Mouse (Mus musculus): ENCODE data around the gene Iqcn. TPM values are rescaled to one million over a fixed set of nuclear protein-coding genes. Genes with fewer than 3 reads are reported as not detected.
A peak's percentile ranks its signal among the peaks of the same experiment; 100 is the strongest.

Iqcn gene
- not detected in 2 replicates for polyA plus RNA-seq (2014; fragmentation: Nextera tagmentation; extraction: Ambion mirVana)

- Histone ChIP-seq H3K36me3 (ENCODE audit: control insufficient read depth, insufficient read depth, low read length) (no peaks in the 10 kb centered on the region), H3K4me3 (ENCODE audit: low read depth, low read length) (peak within 1 kb of the TSS; percentile 10), H3K4me1 (ENCODE audit: control insufficient read depth, insufficient read depth, low read length) (peaks cover 9% of the 10 kb centered on the region), H3K9ac (ENCODE audit: low read length) (no peak within 1 kb of the TSS), H3K27me3 (ENCODE audit: control insufficient read depth, insufficient read depth, low read length) (no peaks in the 10 kb centered on the region), H3K27ac (ENCODE audit: low read depth, low read length) (no peak within 1 kb of the TSS), H3K4me2 (ENCODE audit: low read depth) (peak within 1 kb of the TSS; percentile 49), H3K9me3 (ENCODE audit: control insufficient read depth, low read length) (no peaks in the 10 kb centered on the region)
- ATAC-seq (ENCODE audit: insufficient read depth, low FRiP score, low TSS enrichment): no peak
- WGBS: 88% methylated on average over 3 of the region's 3 CpGs
- no peak for DNase-seq (ENCODE audit: low spot score)
Observed at GRCm38 (mm10) chr8:70703287-70703686, at the start of gene Iqcn. Iqcn (plus strand) TSS chr8:70703457.

- H3K4me1 ChIP-seq (ENCODE audit: control insufficient read depth, insufficient read depth, low read length): peaks cover 37% of the 10 kb centered on the region
Observed at GRCm38 (mm10) chr8:70654121-70654520, 49.1 kb upstream of the Iqcn start.

GRCm38 (mm10) chr8:70655469-70655868 is 47.8 kb upstream of the Iqcn start:
- peak; percentile 59 for DNase-seq (ENCODE audit: low spot score)
- Histone ChIP-seq H3K4me1 (ENCODE audit: control insufficient read depth, insufficient read depth, low read length) (peaks cover 38% of the 10 kb centered on the region), H3K27me3 (ENCODE audit: control insufficient read depth, insufficient read depth, low read length) (no peaks in the 10 kb centered on the region), H3K36me3 (ENCODE audit: control insufficient read depth, insufficient read depth, low read length) (peaks cover 3% of the 10 kb centered on the region), H3K4me3 (ENCODE audit: low read depth, low read length) (no peak overlapping the region), H3K9me3 (ENCODE audit: control insufficient read depth, low read length) (no peaks in the 10 kb centered on the region), H3K27ac (ENCODE audit: low read depth, low read length) (peak overlapping the region; percentile 96), H3K9ac (ENCODE audit: low read length) (peak overlapping the region; percentile 55), H3K4me2 (ENCODE audit: low read depth) (peak overlapping the region; percentile 25)
- peak; percentile 20 for ATAC-seq (ENCODE audit: insufficient read depth, low FRiP score, low TSS enrichment)
- WGBS: 12% methylated on average over 2 of the region's 2 CpGs

More at GRCm38 (mm10) chr8:70654121-70654520, 49.1 kb upstream of the Iqcn start:
- Histone ChIP-seq H3K9ac (ENCODE audit: low read length) (no peak overlapping the region), H3K27ac (ENCODE audit: low read depth, low read length) (peak overlapping the region; percentile 96; the same call in 1 of the 2 replicates), H3K36me3 (ENCODE audit: control insufficient read depth, insufficient read depth, low read length) (peaks cover 6% of the 10 kb centered on the region), H3K9me3 (ENCODE audit: control insufficient read depth, low read length) (no peaks in the 10 kb centered on the region), H3K4me2 (ENCODE audit: low read depth) (no peak overlapping the region), H3K27me3 (ENCODE audit: control insufficient read depth, insufficient read depth, low read length) (no peaks in the 10 kb centered on the region), H3K4me3 (ENCODE audit: low read depth, low read length) (no peak overlapping the region)
- WGBS: 68% methylated on average over 1 of the region's 1 CpGs
- ATAC-seq (ENCODE audit: insufficient read depth, low FRiP score, low TSS enrichment) (no peak), DNase-seq (ENCODE audit: low spot score) (no peak)

- no peaks in the 10 kb centered on the region for H3K27me3 ChIP-seq (ENCODE audit: control insufficient read depth, insufficient read depth, low read length)
- peaks cover 3% of the 10 kb centered on the region; the same call in 1 of the 2 replicates for H3K36me3 ChIP-seq (ENCODE audit: control insufficient read depth, insufficient read depth, low read length)
- WGBS: 32% methylated on average over 13 of the region's 13 CpGs
- H3K9ac ChIP-seq (ENCODE audit: low read length): peak overlapping the region; percentile 55
- ATAC-seq (ENCODE audit: insufficient read depth, low FRiP score, low TSS enrichment): peak; percentile 53
- no peak overlapping the region for H3K4me3 ChIP-seq (ENCODE audit: low read depth, low read length)
- DNase-seq (ENCODE audit: low spot score): peak; percentile 84
- H3K27ac ChIP-seq (ENCODE audit: low read depth, low read length): peak overlapping the region; percentile 96
- H3K9me3 ChIP-seq (ENCODE audit: control insufficient read depth, low read length): no peaks in the 10 kb centered on the region
- peaks cover 37% of the 10 kb centered on the region for H3K4me1 ChIP-seq (ENCODE audit: control insufficient read depth, insufficient read depth, low read length)
- peak overlapping the region; percentile 25 for H3K4me2 ChIP-seq (ENCODE audit: low read depth)
Observed at GRCm38 (mm10) chr8:70656193-70656790, 47.0 kb upstream of the Iqcn start.

GRCm38 (mm10) chr8:70657214-70657613 is 46.0 kb upstream of the Iqcn start:
- H3K9me3 ChIP-seq (ENCODE audit: control insufficient read depth, low read length): no peaks in the 10 kb centered on the region
- peaks cover 3% of the 10 kb centered on the region; the same call in 1 of the 2 replicates for H3K36me3 ChIP-seq (ENCODE audit: control insufficient read depth, insufficient read depth, low read length)
- WGBS: 88% methylated on average over 3 of the region's 3 CpGs
- H3K4me2 ChIP-seq (ENCODE audit: low read depth): peak overlapping the region; percentile 90
- peaks cover 37% of the 10 kb centered on the region for H3K4me1 ChIP-seq (ENCODE audit: control insufficient read depth, insufficient read depth, low read length)
- peak overlapping the region; percentile 85 for H3K4me3 ChIP-seq (ENCODE audit: low read depth, low read length)
- H3K27me3 ChIP-seq (ENCODE audit: control insufficient read depth, insufficient read depth, low read length): no peaks in the 10 kb centered on the region
- H3K27ac ChIP-seq (ENCODE audit: low read depth, low read length): peak overlapping the region; percentile 96
- ATAC-seq (ENCODE audit: insufficient read depth, low FRiP score, low TSS enrichment) (no peak), DNase-seq (ENCODE audit: low spot score) (no peak)
- peak overlapping the region; percentile 95 for H3K9ac ChIP-seq (ENCODE audit: low read length)

- no peak for DNase-seq (ENCODE audit: low spot score)
- H3K4me1 ChIP-seq (ENCODE audit: control insufficient read depth, insufficient read depth, low read length): peaks cover 35% of the 10 kb centered on the region
- H3K4me3 ChIP-seq (ENCODE audit: low read depth, low read length): peak overlapping the region; percentile 85
- H3K36me3 ChIP-seq (ENCODE audit: control insufficient read depth, insufficient read depth, low read length): peaks cover 3% of the 10 kb centered on the region; the same call in 1 of the 2 replicates
- H3K27me3 ChIP-seq (ENCODE audit: control insufficient read depth, insufficient read depth, low read length): no peaks in the 10 kb centered on the region
- H3K9ac ChIP-seq (ENCODE audit: low read length): peak overlapping the region; percentile 95
- H3K9me3 ChIP-seq (ENCODE audit: control insufficient read depth, low read length): no peaks in the 10 kb centered on the region
- WGBS: 65% methylated on average over 2 of the region's 2 CpGs
- peak overlapping the region; percentile 96 for H3K27ac ChIP-seq (ENCODE audit: low read depth, low read length)
- no peak for ATAC-seq (ENCODE audit: insufficient read depth, low FRiP score, low TSS enrichment)
- H3K4me2 ChIP-seq (ENCODE audit: low read depth): peak overlapping the region; percentile 90
Observed at GRCm38 (mm10) chr8:70657739-70658138, 45.5 kb upstream of the Iqcn start.

GRCm38 (mm10) chr8:70658897-70659603 is 44.2 kb upstream of the Iqcn start:
- H3K27ac ChIP-seq (ENCODE audit: low read depth, low read length): peak overlapping the region; percentile 96
- peak overlapping the region; percentile 85 for H3K4me3 ChIP-seq (ENCODE audit: low read depth, low read length)
- no peaks in the 10 kb centered on the region for H3K9me3 ChIP-seq (ENCODE audit: control insufficient read depth, low read length)
- H3K9ac ChIP-seq (ENCODE audit: low read length): peak overlapping the region; percentile 95
- ATAC-seq (ENCODE audit: insufficient read depth, low FRiP score, low TSS enrichment) (no peak; the same call in 1 of the 2 replicates), DNase-seq (ENCODE audit: low spot score) (peak; percentile 31)
- WGBS: under 1% methylated on average over 31 of the region's 31 CpGs
- H3K4me2 ChIP-seq (ENCODE audit: low read depth): peak overlapping the region; percentile 90
- peaks cover 34% of the 10 kb centered on the region for H3K4me1 ChIP-seq (ENCODE audit: control insufficient read depth, insufficient read depth, low read length)
- H3K27me3 ChIP-seq (ENCODE audit: control insufficient read depth, insufficient read depth, low read length): no peaks in the 10 kb centered on the region
- peaks cover 3% of the 10 kb centered on the region; the same call in 1 of the 2 replicates for H3K36me3 ChIP-seq (ENCODE audit: control insufficient read depth, insufficient read depth, low read length)

- Histone ChIP-seq H3K4me2 (ENCODE audit: low read depth) (peak overlapping the region; percentile 90), H3K9ac (ENCODE audit: low read length) (peak overlapping the region; percentile 95), H3K36me3 (ENCODE audit: control insufficient read depth, insufficient read depth, low read length) (no peaks in the 10 kb centered on the region), H3K27ac (ENCODE audit: low read depth, low read length) (peak overlapping the region; percentile 96), H3K9me3 (ENCODE audit: control insufficient read depth, low read length) (no peaks in the 10 kb centered on the region), H3K4me1 (ENCODE audit: control insufficient read depth, insufficient read depth, low read length) (peaks cover 29% of the 10 kb centered on the region), H3K4me3 (ENCODE audit: low read depth, low read length) (peak overlapping the region; percentile 85), H3K27me3 (ENCODE audit: control insufficient read depth, insufficient read depth, low read length) (no peaks in the 10 kb centered on the region)
- 1% methylated on average over 43 of the region's 44 CpGs for WGBS
- DNase-seq (ENCODE audit: low spot score): peak; percentile 96
- ATAC-seq (ENCODE audit: insufficient read depth, low FRiP score, low TSS enrichment): peak; percentile 79
Observed at GRCm38 (mm10) chr8:70659604-70660272, 43.5 kb upstream of the Iqcn start.
